Mouse (Mus musculus): Measurements from ENCODE around the gene Tmem88. TPM values are rescaled to one million over a fixed set of nuclear protein-coding genes. Genes with fewer than 3 reads are reported as not detected.

Tmem88 gene
- polyA plus RNA-seq, 1 experiment from 2014 or later = 61.3 TPM

- H3K4me2 ChIP-seq (ENCODE audit: low read length) = peak overlapping the region; percentile 24; the same call in 1 of the 2 replicates
- ATAC-seq (replicated peaks; ENCODE audit: low FRiP score, low read depth) (peak; percentile 65), DNase-seq (ENCODE audit: low spot score) (peak; percentile 96)
- no peaks in the 10 kb centered on the region for H3K27me3 ChIP-seq (ENCODE audit: insufficient read depth, low read length)
- H3K4me1 ChIP-seq (replicated peaks; ENCODE audit: insufficient read depth, low read length) = peaks cover 11% of the 10 kb centered on the region; the same call in 1 of the 2 replicates
- no peaks in the 10 kb centered on the region for H3K36me3 ChIP-seq (ENCODE audit: insufficient read depth, low read length)
- peak; percentile 93 for TF ChIP-seq CTCF (IDR thresholded peaks at IDR 0.05; ENCODE audit: low read depth)
- WGBS = 30% methylated on average over 11 of the region's 11 CpGs
- H3K27ac ChIP-seq = no peak overlapping the region
- H3K9me3 ChIP-seq (replicated peaks; ENCODE audit: low read length) = no peaks in the 10 kb centered on the region
- H3K4me3 ChIP-seq (replicated peaks; ENCODE audit: low read depth, low read length) = no peak overlapping the region
- no peak overlapping the region for H3K9ac ChIP-seq (ENCODE audit: low read depth, low read length)
Measured at GRCm38 (mm10) chr11:69431829-69432639, 34.0 kb upstream of the Tmem88 start.

GRCm38 (mm10) chr11:69430631-69431030 lies 32.6 kb upstream of the Tmem88 start:
- ATAC-seq (replicated peaks; ENCODE audit: low FRiP score, low read depth) = no peak
- DNase-seq (ENCODE audit: low spot score) = no peak
- Histone ChIP-seq H3K9me3 (replicated peaks; ENCODE audit: low read length) (no peaks in the 10 kb centered on the region), H3K9ac (ENCODE audit: low read depth, low read length) (no peak overlapping the region), H3K27ac (no peak overlapping the region), H3K4me3 (replicated peaks; ENCODE audit: low read depth, low read length) (no peak overlapping the region), H3K27me3 (ENCODE audit: insufficient read depth, low read length) (no peaks in the 10 kb centered on the region), H3K36me3 (ENCODE audit: insufficient read depth, low read length) (no peaks in the 10 kb centered on the region), H3K4me2 (ENCODE audit: low read length) (no peak overlapping the region), H3K4me1 (replicated peaks; ENCODE audit: insufficient read depth, low read length) (peaks cover 11% of the 10 kb centered on the region; the same call in 1 of the 2 replicates)
- no peak for TF ChIP-seq CTCF (IDR thresholded peaks at IDR 0.05; ENCODE audit: low read depth)
- WGBS = 89% methylated on average over 15 of the region's 15 CpGs

GRCm38 (mm10) chr11:69429313-69429712 lies 31.3 kb upstream of the Tmem88 start:
- 26% methylated on average over 2 of the region's 2 CpGs for WGBS
- H3K9ac ChIP-seq (ENCODE audit: low read depth, low read length) = no peak overlapping the region

DNA sequence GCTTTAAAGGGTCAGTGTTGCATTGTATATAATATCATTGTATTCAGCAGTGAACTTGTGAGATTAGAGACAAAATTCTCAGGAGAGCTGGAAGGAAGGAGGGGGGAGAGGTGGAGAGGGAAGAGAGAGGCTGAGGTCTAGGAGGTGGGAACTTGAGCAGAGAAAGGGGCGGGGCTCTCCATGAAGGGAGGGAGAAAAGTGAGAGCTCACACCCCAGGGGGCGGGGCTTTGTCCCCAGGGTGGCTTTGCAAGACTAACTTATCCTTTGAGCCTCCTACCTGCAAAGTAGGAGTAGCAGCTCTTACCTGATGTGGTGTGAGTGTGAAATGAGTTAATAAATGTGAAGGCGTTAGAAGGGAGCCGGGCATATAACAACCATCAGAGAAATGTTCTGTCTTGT lies 30.7 kb upstream of the Tmem88 start:
- Histone ChIP-seq H3K9ac (ENCODE audit: low read depth, low read length) (no peak overlapping the region), H3K27ac (no peak overlapping the region), H3K4me3 (replicated peaks; ENCODE audit: low read depth, low read length) (no peak overlapping the region), H3K4me1 (replicated peaks; ENCODE audit: insufficient read depth, low read length) (peaks cover 11% of the 10 kb centered on the region; the same call in 1 of the 2 replicates), H3K27me3 (ENCODE audit: insufficient read depth, low read length) (no peaks in the 10 kb centered on the region), H3K4me2 (ENCODE audit: low read length) (no peak overlapping the region), H3K9me3 (replicated peaks; ENCODE audit: low read length) (no peaks in the 10 kb centered on the region), H3K36me3 (ENCODE audit: insufficient read depth, low read length) (no peaks in the 10 kb centered on the region)
- 17% methylated on average over 4 of the region's 4 CpGs for whole genome bisulfite sequencing
- ATAC-seq (replicated peaks; ENCODE audit: low FRiP score, low read depth) (peak; percentile 47), DNase-seq (ENCODE audit: low spot score) (peak; percentile 83)
- TF ChIP-seq CTCF (IDR thresholded peaks at IDR 0.05; ENCODE audit: low read depth) = no peak; the same call in 1 of the 2 replicates

More at GRCm38 (mm10) chr11:69429313-69429712, 31.3 kb upstream of the Tmem88 start:
- no peaks in the 10 kb centered on the region for H3K27me3 ChIP-seq (ENCODE audit: insufficient read depth, low read length)
- TF ChIP-seq CTCF (IDR thresholded peaks at IDR 0.05; ENCODE audit: low read depth) = no peak
- no peak overlapping the region for H3K4me2 ChIP-seq (ENCODE audit: low read length)
- ATAC-seq (replicated peaks; ENCODE audit: low FRiP score, low read depth) = no peak
- peak; percentile 11 for DNase-seq (ENCODE audit: low spot score)
- no peak overlapping the region for H3K27ac ChIP-seq
- H3K36me3 ChIP-seq (ENCODE audit: insufficient read depth, low read length) = no peaks in the 10 kb centered on the region
- H3K9me3 ChIP-seq (replicated peaks; ENCODE audit: low read length) = no peaks in the 10 kb centered on the region
- H3K4me3 ChIP-seq (replicated peaks; ENCODE audit: low read depth, low read length) = no peak overlapping the region
- peaks cover 11% of the 10 kb centered on the region; the same call in 1 of the 2 replicates for H3K4me1 ChIP-seq (replicated peaks; ENCODE audit: insufficient read depth, low read length)

- Histone ChIP-seq H3K4me1 (replicated peaks; ENCODE audit: insufficient read depth, low read length) (peaks cover 7% of the 10 kb centered on the region; the same call in 1 of the 2 replicates), H3K36me3 (ENCODE audit: insufficient read depth, low read length) (no peaks in the 10 kb centered on the region), H3K27me3 (ENCODE audit: insufficient read depth, low read length) (0 out of 2 replicates have a peak, but pooled peaks cover 2% of the 10 kb centered on the region), H3K27ac (no peak overlapping the region), H3K4me3 (replicated peaks; ENCODE audit: low read depth, low read length) (no peak overlapping the region), H3K9me3 (replicated peaks; ENCODE audit: low read length) (no peaks in the 10 kb centered on the region), H3K4me2 (ENCODE audit: low read length) (no peak overlapping the region), H3K9ac (ENCODE audit: low read depth, low read length) (no peak overlapping the region)
- no peak for TF ChIP-seq CTCF (IDR thresholded peaks at IDR 0.05; ENCODE audit: low read depth)
- DNase-seq (ENCODE audit: low spot score) = no peak
- 91% methylated on average over 2 of the region's 2 CpGs for WGBS
- ATAC-seq (replicated peaks; ENCODE audit: low FRiP score, low read depth) = no peak
Measured at GRCm38 (mm10) chr11:69426246-69426645, 28.2 kb upstream of the Tmem88 start.

GRCm38 (mm10) chr11:69423885-69424284 lies 25.9 kb upstream of the Tmem88 start:
- WGBS = 74% methylated on average over 6 of the region's 6 CpGs
- DNase-seq (ENCODE audit: low spot score) (no peak), ATAC-seq (replicated peaks; ENCODE audit: low FRiP score, low read depth) (no peak)
- H3K9me3 ChIP-seq (replicated peaks; ENCODE audit: low read length) = no peaks in the 10 kb centered on the region
- H3K27ac ChIP-seq = no peak overlapping the region
- peaks cover 6% of the 10 kb centered on the region; the same call in 1 of the 2 replicates for H3K4me1 ChIP-seq (replicated peaks; ENCODE audit: insufficient read depth, low read length)
- no peaks in the 10 kb centered on the region for H3K36me3 ChIP-seq (ENCODE audit: insufficient read depth, low read length)
- H3K9ac ChIP-seq (ENCODE audit: low read depth, low read length) = no peak overlapping the region
- no peak overlapping the region for H3K4me3 ChIP-seq (replicated peaks; ENCODE audit: low read depth, low read length)
- H3K4me2 ChIP-seq (ENCODE audit: low read length) = no peak overlapping the region
- TF ChIP-seq CTCF (IDR thresholded peaks at IDR 0.05; ENCODE audit: low read depth) = no peak
- H3K27me3 ChIP-seq (ENCODE audit: insufficient read depth, low read length) = 0 out of 2 replicates have a peak, but pooled peaks cover 2% of the 10 kb centered on the region

Data from kidney, postnatal 0 days (tissue).